Mouse (Mus musculus) regulatory T cell (primary cell): ENCODE measurements around the gene Hspa12a.

Source experiments
- in situ Hi-C: fragments of 300-600 bp; cut with MboI, MseI; formaldehyde crosslinking; loops from one replicate; pipeline ENCODE4 v1.15.1; 2025; ENCODE audit warnings: high pct_unique_total_duplicates

Gene Hspa12a

GRCm38 (mm10) chr19:58860255-58861173, 82.9 kb downstream of the Hspa12a start:
- in situ Hi-C loops = no loop called here

- in situ Hi-C loops = no loop called here
Measured at GRCm38 (mm10) chr19:58859831-58860254, 83.6 kb downstream of the Hspa12a start.

- in situ Hi-C loops = no loop called here
Measured at GRCm38 (mm10) chr19:58859357-58859756, 84.1 kb downstream of the Hspa12a start.

GRCm38 (mm10) chr19:58856129-58856855, 87.2 kb downstream of the Hspa12a start:
- in situ Hi-C loops = no loop called here

- in situ Hi-C loops = no loop called here
Measured at GRCm38 (mm10) chr19:58854899-58855298, 88.6 kb downstream of the Hspa12a start.

- in situ Hi-C loops = no loop called here
Measured at GRCm38 (mm10) chr19:58853036-58853735, 90.3 kb downstream of the Hspa12a start.

- in situ Hi-C loops = no loop called here
Measured at GRCm38 (mm10) chr19:58850719-58851466, 92.6 kb downstream of the Hspa12a start.

- in situ Hi-C loops = no loop called here
Measured at GRCm38 (mm10) chr19:58849333-58850131, 93.9 kb downstream of the Hspa12a start.

- in situ Hi-C loops = no loop called here
Measured at GRCm38 (mm10) chr19:58843606-58844005, 99.8 kb downstream of the Hspa12a start.

- in situ Hi-C loops = no loop called here
Measured at GRCm38 (mm10) chr19:58840721-58841271, 102.7 kb downstream of the Hspa12a start.

GRCm38 (mm10) chr19:58839806-58840205, 103.6 kb downstream of the Hspa12a start:
- in situ Hi-C loops = no loop called here

- in situ Hi-C loops = no loop called here
Measured at GRCm38 (mm10) chr19:58839345-58839744, 104.1 kb downstream of the Hspa12a start.

GRCm38 (mm10) chr19:58838706-58839105, 104.7 kb downstream of the Hspa12a start:
- in situ Hi-C loops = no loop called here

GRCm38 (mm10) chr19:58833639-58834180, 109.7 kb downstream of the Hspa12a start:
- in situ Hi-C loops = no loop called here

GRCm38 (mm10) chr19:58832988-58833387, 110.5 kb downstream of the Hspa12a start:
- in situ Hi-C loops = no loop called here

- in situ Hi-C loops = no loop called here
Measured at GRCm38 (mm10) chr19:58831280-58831922, 112.1 kb downstream of the Hspa12a start.

GRCm38 (mm10) chr19:58830182-58830581, 113.3 kb downstream of the Hspa12a start:
- in situ Hi-C loops = no loop called here

- in situ Hi-C loops = no loop called here
Measured at GRCm38 (mm10) chr19:58829575-58829974, 113.9 kb downstream of the Hspa12a start.

- in situ Hi-C loops = no loop called here
Measured at GRCm38 (mm10) chr19:58827656-58828055, 115.8 kb downstream of the Hspa12a start.
